Mouse (Mus musculus) cerebellum, postnatal 14 days (tissue): Measurements from ENCODE around the gene Taf4.
A peak's percentile ranks its signal among the peaks of the same experiment; 100 is the strongest.

Experiments
- DNase-seq, 2 experiments: peaks; one replicate each; pipeline ENCODE4 v3.0.0; 2021; ENCODE audit warnings: mixed read lengths in 2 of 2

Gene Taf4

DNA sequence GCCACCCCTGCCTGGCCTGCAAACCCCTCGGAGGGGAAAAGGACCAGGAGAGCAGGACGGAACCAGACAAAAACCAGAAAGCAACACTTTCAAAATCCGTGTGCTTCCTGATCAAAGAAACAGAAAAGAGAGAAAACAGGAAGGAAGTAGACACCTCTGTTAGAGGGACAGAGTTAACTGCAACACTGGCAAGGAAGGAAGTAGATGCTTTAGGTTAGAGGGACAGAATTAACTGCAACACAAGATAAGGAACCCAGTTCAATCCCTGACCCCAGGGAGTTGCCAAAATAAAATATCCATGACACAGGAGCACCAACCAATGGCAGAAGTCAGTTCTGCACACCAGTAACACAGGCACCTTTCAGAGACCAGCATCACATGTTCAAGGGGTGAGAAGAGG lies 42.3 kb downstream of the Taf4 start:
- no peak for DNase-seq

DNA sequence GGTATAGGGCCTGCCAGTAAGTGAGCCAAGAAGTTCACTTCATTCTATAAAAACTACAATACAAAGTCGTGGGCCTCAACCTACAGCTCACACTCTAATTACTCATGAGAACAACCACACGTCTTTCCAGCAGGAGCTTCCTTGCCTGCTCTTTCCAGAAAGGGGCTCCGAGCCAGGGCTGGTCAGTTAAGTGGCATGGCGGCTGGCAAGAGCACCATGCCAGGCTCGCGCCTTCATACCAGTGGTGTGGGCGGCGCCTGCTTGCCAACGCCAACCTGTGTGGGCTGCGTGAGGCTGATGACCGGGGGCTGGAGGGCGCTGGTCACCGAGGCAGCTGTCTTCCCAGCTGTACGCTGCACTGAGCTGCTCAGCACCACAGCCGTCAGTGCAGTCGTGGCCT lies 44.7 kb downstream of the Taf4 start:
- DNase-seq, result peak; percentile 42 to 49

DNA sequence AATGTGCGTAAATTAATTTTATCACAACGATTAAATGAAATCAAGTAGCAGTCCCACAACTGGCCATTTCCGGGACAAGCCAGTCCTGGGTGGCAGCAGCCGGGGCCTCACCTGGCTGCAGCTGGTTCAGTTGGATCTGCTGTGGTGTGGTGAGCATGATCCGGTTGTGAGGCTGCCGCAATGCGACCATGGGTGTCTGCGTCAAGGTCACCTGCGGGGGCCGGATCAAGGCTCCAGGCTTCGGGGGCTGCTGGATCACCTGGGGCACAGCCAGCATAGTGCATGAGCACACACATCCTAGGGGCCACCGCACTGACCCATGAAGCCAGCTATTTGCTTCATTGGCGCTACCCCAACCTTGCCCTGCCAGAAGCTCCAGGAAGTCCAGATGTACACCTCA lies 47.3 kb downstream of the Taf4 start:
- DNase-seq, result no peak

DNA sequence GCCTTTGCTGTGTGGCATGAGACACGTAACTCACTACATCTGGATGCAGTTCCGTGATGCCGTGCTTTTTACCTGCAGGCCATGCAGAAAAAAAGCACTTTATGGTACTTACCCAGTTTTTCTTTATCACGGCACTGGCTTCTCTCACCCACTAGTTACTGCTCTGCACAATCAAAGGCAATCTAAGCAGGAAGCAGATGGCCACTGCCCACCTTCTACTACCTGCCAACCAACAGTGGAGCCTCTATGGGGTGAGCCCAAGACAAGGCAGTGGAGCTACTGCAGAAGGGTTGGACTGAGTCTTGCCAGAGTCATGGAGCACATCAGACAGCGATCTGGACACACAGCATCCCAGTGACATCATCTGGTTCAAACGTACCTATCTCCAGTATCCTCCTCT lies 52.4 kb downstream of the Taf4 start:
- DNase-seq, result no peak

DNA sequence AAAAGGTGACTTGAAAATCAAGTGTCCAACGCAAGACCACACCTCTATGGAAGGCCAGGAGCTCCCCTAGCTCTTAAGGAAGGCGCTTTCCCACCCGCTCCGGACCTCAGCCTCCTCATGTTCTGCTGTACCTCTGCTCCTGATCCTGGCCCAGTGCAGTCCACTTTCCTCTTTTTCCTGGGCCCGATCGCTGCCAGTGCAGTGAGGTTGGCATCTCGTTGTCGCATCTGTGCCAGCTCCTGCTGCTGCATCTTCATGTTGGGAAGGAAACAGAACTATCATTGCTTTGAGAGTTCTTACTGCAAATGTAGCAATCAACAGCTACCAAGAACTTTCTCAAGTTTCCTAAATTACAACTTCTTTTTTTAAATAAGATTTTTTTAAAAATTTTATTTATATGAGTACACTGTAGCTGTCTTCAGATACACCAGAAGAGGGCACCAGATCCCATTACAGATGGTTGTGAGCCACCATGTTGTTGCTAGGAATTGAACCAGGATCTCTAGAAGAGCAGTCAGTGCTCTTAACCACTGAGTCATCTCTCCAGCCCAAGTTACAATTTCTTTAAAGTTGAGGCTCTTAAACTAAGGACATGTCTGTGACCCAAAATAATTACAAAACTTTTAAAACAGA lies 55.3 kb downstream of the Taf4 start:
- DNase-seq, result peak; percentile 61 to 78

DNA sequence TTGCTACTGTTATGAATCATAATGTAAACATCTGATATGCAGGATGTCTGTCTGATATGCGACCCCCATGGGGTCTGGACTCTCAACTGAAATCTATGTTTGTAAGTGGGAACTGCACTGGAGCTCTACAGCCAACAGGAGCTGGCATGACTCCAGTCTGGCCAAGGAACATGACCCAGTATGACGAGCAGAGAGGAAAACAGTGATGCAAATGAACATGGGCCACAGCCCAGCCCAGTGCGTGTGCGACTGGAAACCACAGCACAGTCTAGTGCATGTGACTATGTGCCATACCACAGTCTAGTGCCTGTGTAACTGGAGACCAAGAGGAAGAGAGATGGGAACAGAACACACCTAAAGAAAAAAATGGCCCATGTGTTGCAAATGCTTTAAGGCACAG lies 56.4 kb downstream of the Taf4 start:
- peak; percentile 52 to 53 for DNase-seq

DNA sequence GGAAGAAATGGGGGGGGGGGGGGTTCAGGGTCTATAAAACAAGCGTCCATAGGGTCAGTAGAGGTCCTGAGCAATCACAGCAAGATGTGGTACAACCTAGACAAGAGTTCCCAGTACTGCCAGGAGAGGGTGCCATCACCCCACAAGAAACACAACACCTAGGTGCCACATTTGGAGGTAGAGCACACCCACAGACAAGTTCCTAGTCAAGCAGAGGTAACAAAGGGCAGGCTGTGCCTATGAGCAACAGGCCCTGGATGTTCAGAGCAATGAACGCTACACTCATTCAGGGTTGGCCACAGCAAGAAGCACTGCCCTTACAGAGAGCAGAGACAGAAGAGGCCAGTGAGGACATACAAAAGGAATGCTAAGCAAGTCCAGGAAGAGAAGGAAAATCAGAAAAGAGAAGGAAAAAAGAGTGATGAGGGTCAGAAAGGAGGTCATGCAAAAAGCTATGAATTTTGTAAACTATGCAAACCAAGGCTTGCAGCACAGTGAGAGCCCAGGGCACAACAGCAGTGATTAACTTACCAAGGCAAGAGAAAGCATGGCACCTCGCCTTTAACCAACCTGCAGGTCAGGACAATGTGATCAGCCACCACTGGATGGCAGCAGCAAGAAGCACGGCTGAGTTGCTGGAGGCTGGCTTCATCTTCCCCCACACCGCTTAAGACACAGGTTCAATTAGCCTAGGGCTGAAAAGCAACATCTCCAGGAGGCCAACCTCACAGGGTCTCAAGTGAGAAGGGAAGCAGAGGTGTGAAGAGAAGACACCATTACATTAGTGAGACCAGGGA lies 59.4 kb downstream of the Taf4 start:
- peak; percentile 82 to 86 for DNase-seq

DNA sequence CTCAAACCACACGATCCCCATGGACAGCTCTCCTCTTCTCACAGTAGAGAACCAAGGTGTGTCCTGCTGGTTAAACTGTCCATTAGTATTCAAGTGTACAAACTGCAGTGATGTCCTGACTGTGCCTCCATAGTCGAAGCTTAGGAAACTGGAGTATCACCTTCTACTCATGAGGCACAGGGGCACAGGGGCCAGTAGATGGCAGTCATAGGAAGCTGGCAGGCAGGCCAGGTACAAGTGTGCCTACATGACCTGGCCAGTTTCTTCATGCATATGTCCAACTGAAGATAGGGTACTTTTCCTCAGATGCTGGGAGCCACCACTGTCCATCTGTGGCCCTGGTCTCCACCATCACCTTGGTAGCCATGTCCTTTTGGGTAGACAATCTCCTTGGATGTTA lies 62.2 kb downstream of the Taf4 start:
- peak; percentile 41 to 61 for DNase-seq

DNA sequence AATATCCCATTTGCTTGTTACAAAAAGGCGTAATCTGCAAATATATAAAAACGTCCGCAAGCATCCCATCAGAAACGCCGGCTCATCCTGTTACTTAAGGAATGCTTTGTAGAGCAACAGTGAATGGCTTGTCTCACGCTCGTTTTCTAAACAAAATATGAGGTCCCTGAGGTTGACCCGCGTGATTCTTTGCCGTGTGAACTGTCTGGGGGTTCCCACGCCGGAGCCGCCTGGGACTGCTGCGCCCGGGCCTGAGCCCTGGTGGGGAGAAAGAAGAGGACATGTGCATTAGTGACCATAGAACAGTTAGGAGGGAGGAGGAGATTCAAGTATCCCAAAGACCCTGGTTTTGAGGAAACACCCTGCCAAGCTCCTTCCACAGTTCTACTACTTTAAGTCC lies 63.1 kb downstream of the Taf4 start:
- DNase-seq, result no peak

DNA sequence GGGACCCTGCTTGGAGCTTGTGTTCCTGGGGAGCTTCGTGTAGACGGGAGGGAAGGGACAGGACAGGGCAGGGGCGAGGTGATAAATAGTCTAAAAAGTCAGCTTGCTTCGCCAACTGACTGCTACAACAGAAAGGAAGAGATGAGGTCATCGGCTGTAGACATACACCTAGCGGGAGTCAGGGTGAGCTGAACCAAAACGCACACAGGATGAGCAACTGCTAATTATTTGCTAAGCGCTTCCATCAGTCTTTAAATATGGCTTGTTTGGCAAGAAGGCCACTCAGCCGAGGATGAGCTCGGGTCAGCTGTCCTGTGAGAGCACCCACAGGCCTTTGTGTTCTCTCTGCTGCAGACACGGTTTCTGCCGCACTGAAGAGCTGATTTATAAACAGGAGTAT lies 63.5 kb downstream of the Taf4 start:
- no peak for DNase-seq

DNA sequence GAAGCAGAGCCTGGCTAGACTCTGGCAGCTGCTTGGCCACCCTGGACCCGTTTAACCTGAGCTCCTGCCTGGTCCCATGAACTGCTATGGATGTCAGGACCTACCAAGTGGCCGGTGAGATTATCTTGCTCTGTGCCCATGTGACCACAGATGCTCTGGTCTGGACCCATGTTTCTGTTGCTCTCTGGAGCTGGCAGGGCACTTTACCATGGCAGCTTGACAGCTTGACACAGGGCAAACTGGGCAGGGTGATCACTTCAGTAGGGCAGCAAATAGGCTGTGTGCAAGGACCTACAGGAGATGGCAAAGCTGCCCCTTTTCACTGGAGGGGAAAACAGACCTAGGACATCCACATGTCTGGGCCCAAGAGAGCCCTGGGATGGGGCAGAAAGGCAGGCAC lies 79.5 kb downstream of the Taf4 start:
- peak; percentile 27 to 52 for DNase-seq

DNA sequence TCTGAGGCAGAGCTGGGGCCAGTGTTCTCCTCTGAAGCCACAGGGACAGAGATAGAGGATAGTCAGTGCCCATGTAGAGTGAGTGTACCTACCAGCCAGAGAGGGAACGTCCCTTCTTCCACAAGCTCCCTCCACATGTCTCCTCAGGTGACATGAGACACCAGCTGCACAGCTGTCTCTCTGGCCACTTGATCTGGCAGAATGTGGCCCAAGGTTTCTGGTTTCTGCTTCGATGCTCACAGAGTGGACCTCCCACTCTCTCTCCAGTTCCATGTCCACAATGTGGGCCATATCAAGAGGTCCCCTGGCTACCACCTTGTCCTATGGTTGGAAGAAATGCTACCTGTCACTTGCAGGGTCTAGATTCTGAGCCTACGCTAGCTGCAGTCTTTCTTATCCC lies 85.4 kb downstream of the Taf4 start:
- DNase-seq, result no peak

DNA sequence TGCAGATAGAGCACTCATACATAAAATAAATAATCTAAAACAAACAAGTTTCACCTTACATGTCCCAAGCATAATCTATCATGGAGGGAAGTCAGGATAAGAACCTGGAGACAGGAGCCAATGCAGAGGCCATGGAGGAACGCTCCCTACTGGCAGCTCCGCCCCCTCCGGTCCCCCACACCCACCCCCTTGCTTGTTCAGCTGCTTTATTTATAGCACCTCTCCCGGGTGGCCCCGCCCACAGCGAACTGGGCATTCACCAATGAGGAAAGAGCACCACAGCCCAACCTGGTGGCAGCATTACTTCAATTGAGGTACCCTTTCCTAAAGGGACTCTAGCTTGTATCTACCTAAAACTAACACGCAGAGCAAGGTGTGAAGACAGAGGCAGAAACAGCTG lies 91.9 kb downstream of the Taf4 start:
- no peak for DNase-seq

DNA sequence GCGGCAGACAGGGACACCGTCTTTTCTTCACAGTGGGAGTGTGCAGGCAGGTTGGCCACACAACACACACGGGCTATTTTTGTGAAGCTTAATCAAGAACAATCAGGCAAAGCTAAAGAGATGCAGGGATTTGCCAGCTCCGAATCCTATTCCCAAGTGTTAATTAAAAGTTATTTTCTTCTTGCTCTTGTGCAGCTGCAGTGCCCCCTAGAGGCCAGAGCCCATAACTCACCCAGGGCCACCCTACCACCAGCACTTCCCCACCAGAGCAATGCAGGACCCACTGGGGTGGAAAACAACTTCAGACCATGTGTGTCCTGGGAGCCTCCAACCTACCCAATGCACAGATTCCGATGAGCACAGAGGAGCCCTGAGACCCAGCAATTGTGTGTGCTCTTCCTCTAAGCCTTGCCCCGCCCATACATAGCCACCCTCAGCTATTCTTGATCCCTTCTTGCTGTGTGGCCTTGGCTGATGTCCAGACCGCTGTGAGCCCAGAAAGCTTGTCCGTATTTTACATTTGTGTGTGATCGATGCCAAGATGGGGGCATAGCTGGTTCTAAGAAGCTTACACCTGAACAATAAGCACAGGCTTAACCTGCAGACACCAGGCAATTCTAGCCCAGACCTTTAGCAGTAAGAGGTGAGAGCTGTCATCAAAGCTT lies 98.8 kb downstream of the Taf4 start:
- DNase-seq, result peak; percentile 67 to 77

DNA sequence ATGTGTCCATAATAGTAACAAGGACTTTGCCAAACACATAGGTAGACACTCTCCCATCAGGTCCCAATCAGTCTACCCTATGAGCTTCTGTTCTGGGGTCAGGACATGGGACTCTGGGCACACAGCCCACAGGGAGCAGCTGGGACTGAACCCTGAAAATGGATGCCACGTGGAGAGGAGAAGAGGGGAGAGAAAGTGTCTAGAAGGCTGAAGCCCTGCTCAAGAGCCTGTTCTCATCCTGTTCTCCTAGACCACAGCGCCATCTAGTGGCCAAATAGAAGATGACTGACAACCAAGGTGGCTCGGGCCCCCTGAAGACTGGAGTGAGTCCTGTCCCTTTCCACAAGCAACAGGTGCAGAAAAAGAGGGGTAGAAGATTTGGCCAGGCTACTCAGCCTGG lies 101.3 kb downstream of the Taf4 start:
- DNase-seq, result peak; percentile 86 to 91

DNA sequence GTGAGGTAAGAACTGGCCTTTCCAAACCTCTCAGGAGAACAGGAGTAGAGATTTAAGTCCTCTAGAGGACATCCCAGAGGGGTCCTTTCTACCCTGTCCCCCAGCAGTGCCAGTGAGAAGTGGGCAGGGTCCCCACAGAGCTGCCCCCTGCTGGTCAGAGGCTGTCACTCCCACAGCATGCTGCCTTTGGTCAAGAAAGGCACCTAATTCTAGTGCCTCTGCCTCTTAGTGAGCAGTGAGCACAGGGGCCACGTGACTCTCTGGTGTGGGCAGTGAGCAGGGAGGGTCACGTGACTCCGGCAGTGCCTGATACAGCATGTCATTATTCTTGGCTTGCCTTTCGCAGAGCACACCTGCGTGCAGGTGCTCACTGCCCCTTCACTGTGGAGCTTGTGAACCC lies 103.1 kb downstream of the Taf4 start:
- peak in 1 of 2 experiments; percentile 50 for DNase-seq

DNA sequence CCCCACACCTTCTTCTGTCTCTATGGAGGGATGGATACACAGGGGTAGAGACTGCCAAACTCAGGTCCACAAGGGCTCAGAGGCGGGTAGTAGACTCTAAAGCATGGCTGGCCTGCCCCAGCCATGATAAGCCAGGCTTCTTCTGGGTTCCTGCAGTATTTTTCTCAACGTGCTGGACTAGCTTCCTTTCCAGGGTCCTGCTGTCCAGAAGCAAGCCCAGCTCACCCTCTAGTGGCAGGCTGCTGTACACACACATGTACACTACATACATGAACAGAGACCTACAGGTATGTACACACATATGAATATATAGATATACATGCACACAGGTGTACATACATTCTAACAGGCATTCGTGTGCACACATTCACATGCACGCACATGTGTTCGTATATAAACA lies 103.7 kb downstream of the Taf4 start:
- peak; percentile 76 to 83 for DNase-seq

DNA sequence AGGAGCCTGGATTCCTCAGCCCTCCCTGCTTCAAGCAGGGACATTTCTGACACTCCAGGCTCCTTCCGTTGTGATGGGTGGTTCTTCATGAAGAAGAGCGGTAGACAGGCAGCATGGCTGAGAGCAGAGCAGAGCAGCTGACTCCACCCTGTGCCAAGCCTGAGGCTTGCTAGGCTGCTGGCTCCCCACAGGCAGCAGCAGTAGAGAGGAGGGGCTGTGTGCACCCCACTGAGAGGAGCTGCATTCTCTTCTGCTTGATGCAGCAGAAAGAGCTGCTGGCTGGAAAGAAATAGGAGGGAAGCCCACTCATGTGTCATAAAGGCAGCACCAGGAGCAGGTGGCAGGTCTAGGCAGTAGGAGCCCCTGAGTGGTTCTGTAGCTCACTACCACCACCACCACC lies 106.6 kb downstream of the Taf4 start:
- peak; percentile 52 to 65 for DNase-seq

DNA sequence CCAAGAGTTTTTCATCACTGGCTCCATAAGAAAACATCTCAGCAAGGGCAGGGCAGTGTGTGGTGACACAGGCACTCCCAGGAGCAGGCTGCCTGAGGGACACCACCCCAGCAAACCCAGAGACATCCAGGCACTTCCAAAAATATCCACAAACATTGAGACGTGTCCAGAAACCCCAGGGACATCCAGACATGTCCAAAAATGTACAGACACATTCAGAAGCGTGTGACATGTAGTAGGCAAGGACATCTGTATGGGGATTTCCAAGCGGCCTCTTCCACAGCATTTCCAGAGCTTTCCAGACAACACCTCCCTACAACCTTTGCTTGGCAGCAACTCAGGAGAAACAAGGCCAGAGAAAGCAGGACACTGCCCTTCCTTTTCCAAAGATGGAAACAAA lies 108.8 kb downstream of the Taf4 start:
- no peak for DNase-seq

DNA sequence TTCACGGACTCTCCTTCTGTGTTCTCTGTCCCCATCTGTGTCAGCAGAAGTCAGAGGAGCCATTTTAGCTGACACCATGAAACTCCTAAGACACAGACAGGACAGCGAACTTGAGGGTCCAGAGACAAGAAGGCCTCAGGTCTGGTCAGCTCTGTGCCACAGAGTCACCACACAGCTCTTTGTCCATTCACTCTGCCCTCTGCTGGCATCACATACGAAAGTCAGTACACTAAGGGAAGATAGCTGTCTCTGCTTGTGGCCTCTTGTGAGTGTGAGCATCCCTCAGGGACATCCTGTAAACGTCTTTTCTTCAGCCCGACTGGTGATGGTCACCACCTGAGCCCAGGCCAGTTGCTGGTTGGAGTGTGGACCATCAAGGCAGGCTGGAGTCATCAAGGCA lies 111.3 kb downstream of the Taf4 start:
- peak in 1 of 2 experiments; percentile 55 for DNase-seq

DNA sequence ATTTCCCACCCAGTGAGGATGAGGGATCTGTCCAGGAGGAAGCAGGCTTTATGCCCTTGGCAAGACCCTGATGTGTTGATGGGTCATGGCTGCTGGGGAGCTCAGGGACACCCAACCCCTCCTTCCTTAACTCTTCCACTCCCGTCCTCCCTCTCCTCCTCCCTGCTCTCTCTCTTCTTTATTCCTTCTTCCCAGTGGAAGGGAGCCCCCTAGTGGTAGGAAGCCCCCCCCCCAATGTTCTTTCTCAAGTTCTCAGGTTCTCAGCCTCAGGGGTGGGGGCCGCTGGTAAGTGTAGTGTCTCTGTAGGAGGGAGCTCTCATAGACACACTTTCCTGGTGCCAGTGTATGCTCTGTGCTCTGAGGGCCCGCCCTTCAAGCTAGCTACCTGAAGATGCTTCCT lies 113.2 kb downstream of the Taf4 start:
- peak in 1 of 2 experiments; percentile 49 for DNase-seq

DNA sequence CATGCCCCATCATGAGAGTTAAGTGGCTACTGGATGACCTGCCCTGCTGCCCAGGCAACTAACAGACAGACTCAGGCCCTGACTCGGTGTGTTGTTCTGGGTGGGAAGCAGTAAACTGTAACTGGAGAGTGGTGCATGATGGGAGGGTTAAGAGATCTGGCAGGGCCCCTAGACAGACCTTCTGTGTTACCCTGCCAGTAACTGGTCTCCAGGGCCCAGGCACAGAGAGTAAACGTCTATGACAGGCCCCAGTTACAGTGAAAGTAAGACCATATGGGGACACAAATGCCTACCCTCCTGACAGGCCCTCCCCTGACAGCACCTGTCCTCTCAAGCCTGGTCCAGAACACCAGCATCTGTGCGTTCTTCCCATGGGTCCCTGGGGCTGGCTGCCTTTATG lies 113.8 kb downstream of the Taf4 start:
- no peak for DNase-seq
